Mouse (Mus musculus) spleen, adult 12 weeks (tissue): ENCODE measurements around the gene Dio2.

ENCODE experiments used
- DNase-seq: peaks from one replicate; pipeline ENCODE4 v3.0.0; 2022; ENCODE audit warnings: low spot score

Gene Dio2

GRCm38 (mm10) chr12:90738388-90739223 is at the start of gene Dio2:
Gene Dio2 (minus strand): TSS chr12:90738438.
- no peak for DNase-seq

GRCm38 (mm10) chr12:90781438-90781837 is 43.2 kb upstream of the Dio2 start:
- no peak for DNase-seq

DNA sequence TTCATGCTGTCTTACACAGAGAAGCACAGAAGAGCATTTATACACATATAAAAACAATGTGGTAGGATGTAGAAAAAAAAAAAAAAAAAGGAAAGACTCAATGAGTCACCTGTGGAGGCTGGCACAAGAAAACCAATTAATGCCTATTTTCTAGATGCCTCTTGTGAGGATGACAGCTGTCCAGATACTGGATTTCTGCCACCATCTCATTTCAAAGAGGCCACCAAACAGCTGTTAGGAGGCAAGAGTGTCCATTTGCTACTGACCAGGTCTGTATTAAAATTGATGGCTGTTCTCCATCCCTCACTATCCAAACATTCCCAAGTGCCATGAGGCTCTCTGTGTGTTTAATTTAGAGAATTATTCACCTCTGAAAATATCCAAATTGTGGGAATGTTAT is 6.5 kb upstream of the Dio2 start:
- DNase-seq, result no peak

GRCm38 (mm10) chr12:90743633-90744032 is 5.4 kb upstream of the Dio2 start:
- DNase-seq, result no peak

- peak; percentile 6 for DNase-seq
Measured at GRCm38 (mm10) chr12:90740468-90740867, 2.2 kb upstream of the Dio2 start.

DNA sequence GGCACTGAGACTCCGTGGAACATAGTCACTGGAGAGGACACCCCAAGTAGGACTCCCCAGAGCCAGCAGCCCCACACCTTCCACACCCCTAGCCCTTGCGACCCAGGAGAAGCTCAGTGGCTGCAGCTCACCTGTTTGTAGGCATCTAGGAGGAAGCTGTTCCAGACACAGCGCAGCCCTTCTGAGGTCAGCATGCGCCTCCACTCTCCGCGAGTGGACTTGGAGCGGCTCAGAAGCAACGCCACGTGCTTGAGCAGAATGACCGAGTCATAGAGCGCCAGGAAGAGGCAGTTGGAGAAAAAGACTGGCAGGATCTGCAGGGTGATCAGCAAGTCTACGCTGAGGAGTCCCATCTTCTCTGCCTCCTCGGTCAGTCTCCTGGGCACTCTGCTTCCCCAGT is 306 bp downstream of the Dio2 start:
- no peak for DNase-seq

DNA sequence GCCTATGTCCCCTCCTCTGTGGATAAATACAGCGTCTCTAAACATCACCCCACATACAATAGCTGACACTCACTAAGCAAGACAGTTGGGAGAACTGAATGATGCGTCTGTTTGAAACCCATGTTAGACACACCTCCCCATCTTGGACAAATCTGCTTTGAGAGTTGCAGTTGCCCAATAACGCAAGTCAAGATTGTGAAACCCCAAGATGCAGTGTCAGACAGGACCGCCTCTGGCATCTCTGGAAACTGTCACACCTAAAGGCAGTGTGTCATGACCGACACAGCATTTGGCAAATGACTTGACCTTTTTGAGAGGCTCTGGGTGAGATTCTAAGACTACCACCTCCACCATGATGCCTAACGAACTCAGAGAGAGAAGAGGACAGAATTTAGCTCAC is 2.8 kb downstream of the Dio2 start:
- DNase-seq, result no peak

DNA sequence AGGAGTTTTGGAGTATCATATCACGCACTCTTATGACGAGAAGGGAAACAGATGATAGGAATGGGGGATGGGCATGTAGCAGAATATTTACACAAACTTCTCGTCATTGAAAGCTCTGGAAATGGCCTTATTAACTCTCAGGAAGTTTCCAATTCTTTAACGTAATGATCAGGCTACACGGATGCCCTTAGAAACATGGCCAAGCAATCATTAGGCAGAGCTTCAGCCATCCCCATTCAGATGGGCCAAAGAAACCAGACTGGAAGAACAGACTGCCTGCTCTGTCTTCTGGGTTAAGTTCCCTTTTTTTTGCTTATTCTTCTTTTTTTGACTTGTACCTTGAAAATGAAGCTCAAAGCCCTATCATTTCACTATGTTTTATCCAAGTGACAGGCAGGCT is 3.7 kb downstream of the Dio2 start:
- no peak for DNase-seq

DNA sequence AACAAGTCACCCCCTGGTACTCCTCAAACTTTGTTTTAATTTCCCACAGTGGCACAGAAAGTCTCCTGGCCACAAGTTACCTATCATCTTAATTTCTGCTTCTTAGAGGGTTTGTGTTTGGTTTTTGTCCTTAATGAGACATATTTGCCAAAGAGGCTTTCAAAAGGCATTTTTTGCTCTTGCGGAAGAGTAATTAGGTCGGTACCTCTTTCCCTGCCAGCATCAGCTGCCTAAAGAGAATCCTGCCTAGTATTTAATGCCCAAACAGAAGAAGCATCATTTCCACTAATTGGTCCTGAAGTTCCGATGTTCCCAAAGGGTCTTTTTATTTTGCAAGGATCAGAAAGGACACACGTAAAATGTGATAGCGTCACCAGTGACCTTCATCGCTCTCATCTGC is 4.5 kb downstream of the Dio2 start:
- no peak for DNase-seq

GRCm38 (mm10) chr12:90729648-90730047 is 8.6 kb downstream of the Dio2 start:
- peak; percentile 9 for DNase-seq

DNA sequence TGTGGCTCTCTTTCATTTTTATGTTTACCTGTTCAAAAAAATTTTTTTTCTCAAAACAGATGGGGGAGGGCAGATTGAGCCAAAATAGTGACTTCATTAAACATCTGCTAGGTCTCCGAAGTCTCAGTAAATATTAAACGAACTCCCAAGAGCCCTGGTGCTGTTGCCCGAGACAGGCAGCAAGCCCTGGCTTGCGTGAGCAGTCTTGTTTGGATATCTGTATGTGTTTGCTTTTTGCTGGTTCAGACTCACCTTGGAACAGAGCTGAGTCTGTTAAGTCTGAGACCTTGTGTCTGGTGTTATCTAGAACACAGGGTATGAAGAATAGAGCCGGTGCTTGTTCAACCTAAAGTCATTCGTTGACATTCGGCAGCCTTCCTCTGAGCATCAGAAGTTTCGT is 13.1 kb downstream of the Dio2 start:
- no peak for DNase-seq

- DNase-seq, result no peak
Measured at GRCm38 (mm10) chr12:90724644-90725043, 13.6 kb downstream of the Dio2 start.

DNA sequence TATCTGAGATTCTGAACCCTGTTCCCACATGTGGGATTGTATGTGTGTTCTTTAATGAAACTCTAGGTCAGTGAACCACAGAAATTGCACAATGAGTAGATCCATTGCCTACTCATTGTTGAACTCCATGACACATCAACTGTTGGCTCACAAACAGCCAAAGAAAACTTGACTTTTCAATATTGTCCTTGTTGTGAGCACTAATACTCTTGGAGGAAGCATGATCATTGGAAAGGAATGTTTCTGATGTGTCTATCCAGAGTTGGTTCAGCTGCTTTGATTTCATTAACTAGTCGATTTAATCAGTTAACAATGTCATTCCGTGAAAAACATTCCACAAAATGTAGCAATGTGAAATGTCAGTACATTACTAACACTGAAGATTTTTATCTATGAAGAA is 44.1 kb downstream of the Dio2 start:
- DNase-seq, result no peak
